Mouse (Mus musculus): Measurements from ENCODE around the gene Bnip2.
A peak's percentile ranks its signal among the peaks of the same experiment; 100 is the strongest.

The Bnip2 gene

GRCm38 (mm10) chr9:70048751-70049415 is 59.6 kb downstream of the Bnip2 start:
- peak; percentile 82 for DNase-seq (ENCODE audit: low read depth)

- peak; percentile 54 for DNase-seq (ENCODE audit: low read depth)
These were observed 60.1 kb downstream of the Bnip2 start for GRCm38 (mm10) chr9:70049416-70049783.

GRCm38 (mm10) chr9:70049839-70050238 is 60.6 kb downstream of the Bnip2 start:
- peak; percentile 68 for DNase-seq (ENCODE audit: low read depth)

- no peak for DNase-seq (ENCODE audit: low read depth)
These were observed 63.5 kb downstream of the Bnip2 start for GRCm38 (mm10) chr9:70052730-70053129.

GRCm38 (mm10) chr9:70053411-70053810 is 64.1 kb downstream of the Bnip2 start:
- DNase-seq (ENCODE audit: low read depth): peak; percentile 53
